ENCODE assay signal across 11 mouse cellular contexts in the genomic region with DNA sequence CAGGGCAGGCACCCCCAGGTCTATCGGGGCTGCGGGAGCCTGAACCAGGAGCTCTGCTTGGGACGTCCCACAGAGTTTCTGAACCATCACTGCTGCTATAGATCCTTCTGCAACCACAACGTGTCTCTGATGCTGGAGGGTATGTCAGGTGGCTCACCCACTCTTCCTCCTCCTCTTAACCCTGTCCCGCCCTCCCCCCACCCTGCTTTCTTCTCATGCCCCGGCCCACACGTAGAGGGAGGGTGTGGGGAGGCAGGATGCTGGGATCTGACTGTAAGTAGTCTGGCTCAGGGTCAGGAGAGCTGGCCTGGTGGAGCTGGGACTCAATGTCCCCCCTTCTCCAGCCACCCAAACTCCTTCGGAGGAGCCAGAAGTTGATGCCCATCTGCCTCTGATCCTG. TPM values are rescaled to one million over a fixed set of nuclear protein-coding genes. Genes with fewer than 3 reads are reported as not detected.
DNase-seq lines count a peak whose midpoint lies in the region; ATAC-seq and TF ChIP-seq lines count a peak whose summit lies in the region.
"Had no signal": no experiment of that assay in that cellular context is flagged by ENCODE, and none has a peak within 500 bp of the region (broad histone marks: within the 10 kb centered on the region; RNA-seq: fewer than 3 reads in every experiment).

No protein-coding gene starts in this region.

- H3K9ac ChIP-seq in forebrain, embryonic 13.5 days, result no peak overlapping the region
- peak overlapping the region; percentile 29; the same call in 1 of the 2 replicates for H3K9ac ChIP-seq in lung, embryonic 15.5 days
- H3K9ac ChIP-seq in intestine, postnatal 0 days (ENCODE audit: low read depth, low read length), result no peak overlapping the region
- H3K9ac ChIP-seq in stomach, postnatal 0 days (ENCODE audit: low read length), result peak overlapping the region; percentile 41; the same call in 1 of the 2 replicates

- H3K27ac ChIP-seq in forebrain, embryonic 10.5 days, result peak overlapping the region; percentile 45
- no peak overlapping the region for H3K27ac ChIP-seq in forebrain, embryonic 13.5 days
- peak overlapping the region; percentile 91 for H3K27ac ChIP-seq in lung, embryonic 15.5 days
- peak overlapping the region; percentile 76; the same call in 1 of the 2 replicates for H3K27ac ChIP-seq in intestine, postnatal 0 days (ENCODE audit: low read depth, low read length)
- H3K27ac ChIP-seq in stomach, postnatal 0 days (replicated peaks), result peak overlapping the region; percentile 78

- DNase-seq in forebrain, embryonic 10.5 days (ENCODE audit: extremely low spot score, low spot score), result no peak
- no peak for DNase-seq in lung, adult 18-20 months
- no peak for DNase-seq in stomach, postnatal 0 days (ENCODE audit: low spot score)
- no peak for DNase-seq in right cerebral cortex, adult 18-20 months
- DNase-seq in layer of hippocampus, postnatal 25 days (ENCODE audit: extremely low spot score in 1 of 2, low spot score in 1 of 2), result no peak
- DNase-seq: cerebellum, adult 9-11 months had no signal

- H3K9me3 ChIP-seq in forebrain, embryonic 10.5 days, result no peaks in the 10 kb centered on the region
- no peaks in the 10 kb centered on the region for H3K9me3 ChIP-seq in forebrain, embryonic 13.5 days (replicated peaks)
- no peaks in the 10 kb centered on the region for H3K9me3 ChIP-seq in lung, embryonic 15.5 days
- H3K9me3 ChIP-seq in intestine, postnatal 0 days (ENCODE audit: control insufficient read depth), result no peaks in the 10 kb centered on the region
- no peaks in the 10 kb centered on the region for H3K9me3 ChIP-seq in stomach, postnatal 0 days (ENCODE audit: control insufficient read depth, low read length)

- no peak for ATAC-seq in forebrain, embryonic 13.5 days
- ATAC-seq in lung, embryonic 15.5 days (ENCODE audit: borderline replicate concordance, extremely low read depth, low FRiP score, low TSS enrichment), result no peak
- ATAC-seq in intestine, postnatal 0 days, result no peak
- no peak for ATAC-seq in stomach, postnatal 0 days (ENCODE audit: low FRiP score, low TSS enrichment)

- H3K4me2 ChIP-seq in forebrain, embryonic 13.5 days, result no peak overlapping the region
- peak overlapping the region; percentile 53 for H3K4me2 ChIP-seq in lung, embryonic 15.5 days
- peak overlapping the region; percentile 55 for H3K4me2 ChIP-seq in intestine, postnatal 0 days (replicated peaks; ENCODE audit: low read depth)
- H3K4me2 ChIP-seq in stomach, postnatal 0 days (replicated peaks; ENCODE audit: low read depth), result peak overlapping the region; percentile 45

- no peak for TF ChIP-seq CTCF in intestine, postnatal 0 days (IDR thresholded peaks at IDR 0.05; ENCODE audit: low read depth)
- no peak for TF ChIP-seq CTCF in stomach, postnatal 0 days (IDR thresholded peaks at IDR 0.05; ENCODE audit: low read depth)

- H3K4me1 ChIP-seq in forebrain, embryonic 10.5 days, result peaks cover 56% of the 10 kb centered on the region
- peaks cover 25% of the 10 kb centered on the region for H3K4me1 ChIP-seq in forebrain, embryonic 13.5 days
- peaks cover 52% of the 10 kb centered on the region for H3K4me1 ChIP-seq in lung, embryonic 15.5 days
- H3K4me1 ChIP-seq in intestine, postnatal 0 days (replicated peaks; ENCODE audit: control insufficient read depth, insufficient read depth, low read length), result peaks cover 13% of the 10 kb centered on the region
- H3K4me1 ChIP-seq in stomach, postnatal 0 days (replicated peaks; ENCODE audit: control insufficient read depth, insufficient read depth), result peaks cover 12% of the 10 kb centered on the region

- peaks cover 58% of the 10 kb centered on the region for H3K27me3 ChIP-seq in forebrain, embryonic 10.5 days (ENCODE audit: poor library complexity, severe bottlenecking)
- H3K27me3 ChIP-seq in forebrain, embryonic 13.5 days, result peaks cover 21% of the 10 kb centered on the region
- no peaks in the 10 kb centered on the region; the same call in 1 of the 2 replicates for H3K27me3 ChIP-seq in lung, embryonic 15.5 days
- H3K27me3 ChIP-seq in intestine, postnatal 0 days (replicated peaks; ENCODE audit: control insufficient read depth, insufficient read depth, low read length), result no peaks in the 10 kb centered on the region; the same call in 1 of the 2 replicates
- no peaks in the 10 kb centered on the region for H3K27me3 ChIP-seq in stomach, postnatal 0 days (ENCODE audit: control insufficient read depth, insufficient read depth, low read length)

- H3K4me3 ChIP-seq in forebrain, embryonic 10.5 days, result peak overlapping the region; percentile 24
- no peak overlapping the region for H3K4me3 ChIP-seq in forebrain, embryonic 13.5 days
- H3K4me3 ChIP-seq in lung, embryonic 15.5 days, result peak overlapping the region; percentile 42
- H3K4me3 ChIP-seq in intestine, postnatal 0 days (ENCODE audit: low read depth, low read length), result peak overlapping the region; percentile 22; the same call in 1 of the 2 replicates
- H3K4me3 ChIP-seq in stomach, postnatal 0 days (ENCODE audit: low read depth, low read length), result peak overlapping the region; percentile 32

- no peak for TF ChIP-seq EP300 in stomach, postnatal 0 days (optimal IDR thresholded peaks at IDR 0.05)

- H3K36me3 ChIP-seq in forebrain, embryonic 10.5 days (replicated peaks), result 0 out of 2 replicates have a peak, but pooled peaks cover 3% of the 10 kb centered on the region
- H3K36me3 ChIP-seq in forebrain, embryonic 13.5 days (ENCODE audit: poor library complexity, severe bottlenecking), result no peaks in the 10 kb centered on the region
- peaks cover 13% of the 10 kb centered on the region; the same call in 1 of the 2 replicates for H3K36me3 ChIP-seq in lung, embryonic 15.5 days
- peaks cover 9% of the 10 kb centered on the region for H3K36me3 ChIP-seq in intestine, postnatal 0 days (ENCODE audit: control insufficient read depth, insufficient read depth)
- H3K36me3 ChIP-seq in stomach, postnatal 0 days (ENCODE audit: control insufficient read depth, insufficient read depth, low read length), result peaks cover 10% of the 10 kb centered on the region; the same call in 1 of the 2 replicates

- 69% methylated on average over 8 of the region's 8 CpGs for WGBS in forebrain, embryonic 10.5 days
- 69% methylated on average over 8 of the region's 8 CpGs for WGBS in forebrain, embryonic 13.5 days
- WGBS in lung, embryonic 15.5 days, result 53% methylated on average over 8 of the region's 8 CpGs
- WGBS in intestine, postnatal 0 days, result 48% methylated on average over 8 of the region's 8 CpGs
- 30% methylated on average over 8 of the region's 8 CpGs for WGBS in stomach, postnatal 0 days

RNA-seq across cellular contexts. Expression of a gene that starts 7.1 kb away (rescaled TPM):
- 8.0 and 8.1 TPM in 2 replicates for polyA plus RNA-seq in forebrain, embryonic 10.5 days (2016; fragmentation: Nextera tagmentation; extraction: Ambion mirVana)
- 5.0 and 5.3 TPM in 2 replicates for polyA plus RNA-seq in forebrain, embryonic 13.5 days (2015; fragmentation: Nextera tagmentation; extraction: Ambion mirVana)
- polyA plus RNA-seq in lung, embryonic 15.5 days (2015; fragmentation: Nextera tagmentation; extraction: Ambion mirVana), result 68.2 and 72.4 TPM in 2 replicates
- polyA plus RNA-seq in intestine, postnatal 0 days (2015; fragmentation: Nextera tagmentation; extraction: Ambion mirVana), result 13.8 and 14.6 TPM in 2 replicates
- 13.5 and 15.2 TPM in 2 replicates for polyA plus RNA-seq in stomach, postnatal 0 days (2015; fragmentation: Nextera tagmentation; extraction: Ambion mirVana)
- 10 to 100 TPM in 1 of 2 experiments, 1 to 10 TPM in 1; 8.6 to 10.5 TPM for total RNA-seq in layer of hippocampus, postnatal 25 days (2021)

RNA-seq across cellular contexts. Expression of a gene that starts 19.9 kb away (rescaled TPM):
- not detected in 2 replicates for polyA plus RNA-seq in forebrain, embryonic 10.5 days (2016; fragmentation: Nextera tagmentation; extraction: Ambion mirVana)
- not detected in 2 replicates for polyA plus RNA-seq in forebrain, embryonic 13.5 days (2015; fragmentation: Nextera tagmentation; extraction: Ambion mirVana)
- polyA plus RNA-seq in lung, embryonic 15.5 days (2015; fragmentation: Nextera tagmentation; extraction: Ambion mirVana), result not detected in 2 replicates
- not detected in 2 replicates for polyA plus RNA-seq in intestine, postnatal 0 days (2015; fragmentation: Nextera tagmentation; extraction: Ambion mirVana)
- not detected in 2 replicates for polyA plus RNA-seq in stomach, postnatal 0 days (2015; fragmentation: Nextera tagmentation; extraction: Ambion mirVana)
- total RNA-seq in layer of hippocampus, postnatal 25 days (2021), result not detected
- total RNA-seq: granulocyte monocyte progenitor cell, adult 5-6 weeks; left cerebral cortex, postnatal 10 days had no signal

RNA-seq across cellular contexts. Expression of a gene that starts 38.5 kb away (rescaled TPM):
- polyA plus RNA-seq in forebrain, embryonic 10.5 days (2016; fragmentation: Nextera tagmentation; extraction: Ambion mirVana), result 5.8 TPM in 2 replicates
- 14.3 and 15.8 TPM in 2 replicates for polyA plus RNA-seq in forebrain, embryonic 13.5 days (2015; fragmentation: Nextera tagmentation; extraction: Ambion mirVana)
- polyA plus RNA-seq in lung, embryonic 15.5 days (2015; fragmentation: Nextera tagmentation; extraction: Ambion mirVana), result 5.9 and 6.0 TPM in 2 replicates
- 6.0 and 6.8 TPM in 2 replicates for polyA plus RNA-seq in intestine, postnatal 0 days (2015; fragmentation: Nextera tagmentation; extraction: Ambion mirVana)
- 6.9 and 8.1 TPM in 2 replicates for polyA plus RNA-seq in stomach, postnatal 0 days (2015; fragmentation: Nextera tagmentation; extraction: Ambion mirVana)
- 10 to 100 TPM; 82.8 to 83.1 TPM for total RNA-seq in layer of hippocampus, postnatal 25 days (2021)

RNA-seq across cellular contexts. Expression of a gene that starts 57.0 kb away (rescaled TPM):
- polyA plus RNA-seq in forebrain, embryonic 10.5 days (2016; fragmentation: Nextera tagmentation; extraction: Ambion mirVana), result 0.80 and 0.82 TPM in 2 replicates
- 0.20 TPM in 1 of 2 replicates, not detected in the other for polyA plus RNA-seq in forebrain, embryonic 13.5 days (2015; fragmentation: Nextera tagmentation; extraction: Ambion mirVana)
- polyA plus RNA-seq in lung, embryonic 15.5 days (2015; fragmentation: Nextera tagmentation; extraction: Ambion mirVana), result 0.19 and 0.24 TPM in 2 replicates
- polyA plus RNA-seq in intestine, postnatal 0 days (2015; fragmentation: Nextera tagmentation; extraction: Ambion mirVana), result 0.16 and 0.33 TPM in 2 replicates
- polyA plus RNA-seq in stomach, postnatal 0 days (2015; fragmentation: Nextera tagmentation; extraction: Ambion mirVana), result 0.19 and 0.22 TPM in 2 replicates
- 1 to 10 TPM; 1.5 TPM for total RNA-seq in layer of hippocampus, postnatal 25 days (2021)
- total RNA-seq: granulocyte monocyte progenitor cell, adult 5-6 weeks had no signal

Comparison
In these comparisons a context has a peak if more than half of its experiments do, and no peak if none do; other contexts are left out.
1. H3K9ac ChIP-seq: peak in lung, embryonic 15.5 days (single experiment) and stomach, postnatal 0 days (single experiment); none in forebrain, embryonic 13.5 days (single experiment) and intestine, postnatal 0 days (single experiment).